Mouse (Mus musculus): Measurements from ENCODE around the gene Cfc1. TPM values are rescaled to one million over a fixed set of nuclear protein-coding genes. Genes with fewer than 3 reads are reported as not detected.
"Not testable (repeated sequence)": the region's sequence is repeated elsewhere in the genome, so short reads cannot be mapped to it uniquely, and the experiment has no call there.

Cfc1 gene
- not detected in 2 replicates for polyA plus RNA-seq (2016; fragmentation: Nextera tagmentation; extraction: Ambion mirVana)

- H3K4me3 ChIP-seq (replicated peaks) = peak within 1 kb of the TSS; percentile 26; the same call in 1 of the 2 replicates
- peaks cover 42% of the 10 kb centered on the region for H3K27me3 ChIP-seq
- not testable (repeated sequence) for H3K36me3 ChIP-seq; H3K4me1 ChIP-seq (replicated peaks); H3K9ac ChIP-seq (replicated peaks); H3K27ac ChIP-seq; H3K9me3 ChIP-seq; ATAC-seq (ENCODE audit: insufficient number of reproducible peaks, insufficient read depth, low FRiP score, low TSS enrichment, low read depth)
- 27% methylated on average over 7 of the region's 7 CpGs for WGBS
- H3K4me2 ChIP-seq = peak within 1 kb of the TSS; percentile 47
These were observed at the start of gene Cfc1 for GRCm38 (mm10) chr1:34535043-34535698. Gene Cfc1, plus strand, starts transcription at chr1:34535648.

GRCm38 (mm10) chr1:34487383-34487782 lies 48.1 kb upstream of the Cfc1 start:
- 80% methylated on average over 3 of the region's 3 CpGs for WGBS
- ATAC-seq (ENCODE audit: insufficient number of reproducible peaks, insufficient read depth, low FRiP score, low TSS enrichment, low read depth) = no peak
- Histone ChIP-seq H3K4me1 (replicated peaks) (peaks cover 5% of the 10 kb centered on the region; the same call in 1 of the 2 replicates), H3K4me3 (replicated peaks) (no peak overlapping the region), H3K27ac (no peak overlapping the region), H3K9ac (replicated peaks) (no peak overlapping the region), H3K4me2 (no peak overlapping the region), H3K27me3 (peaks cover 17% of the 10 kb centered on the region), H3K36me3 (no peaks in the 10 kb centered on the region), H3K9me3 (peaks cover 7% of the 10 kb centered on the region; the same call in 1 of the 2 replicates)

- H3K27me3 ChIP-seq = peaks cover 13% of the 10 kb centered on the region
- H3K9me3 ChIP-seq = peaks cover 7% of the 10 kb centered on the region; the same call in 1 of the 2 replicates
- peaks cover 5% of the 10 kb centered on the region; the same call in 1 of the 2 replicates for H3K4me1 ChIP-seq (replicated peaks)
- no peak overlapping the region for H3K27ac ChIP-seq
- 86% methylated on average over 6 of the region's 6 CpGs for WGBS
- no peak overlapping the region for H3K4me2 ChIP-seq
- no peak for ATAC-seq (ENCODE audit: insufficient number of reproducible peaks, insufficient read depth, low FRiP score, low TSS enrichment, low read depth)
- H3K9ac ChIP-seq (replicated peaks) = no peak overlapping the region
- H3K4me3 ChIP-seq (replicated peaks) = no peak overlapping the region
- no peaks in the 10 kb centered on the region for H3K36me3 ChIP-seq
These were observed 45.5 kb upstream of the Cfc1 start for GRCm38 (mm10) chr1:34489852-34490541.

- Histone ChIP-seq H3K36me3 (no peaks in the 10 kb centered on the region), H3K4me2 (no peak overlapping the region), H3K4me1 (replicated peaks) (no peaks in the 10 kb centered on the region), H3K9me3 (peaks cover 7% of the 10 kb centered on the region; the same call in 1 of the 2 replicates), H3K27me3 (no peaks in the 10 kb centered on the region), H3K27ac (no peak overlapping the region), H3K9ac (replicated peaks) (no peak overlapping the region), H3K4me3 (replicated peaks) (no peak overlapping the region)
- WGBS = 92% methylated on average over 4 of the region's 4 CpGs
- no peak for ATAC-seq (ENCODE audit: insufficient number of reproducible peaks, insufficient read depth, low FRiP score, low TSS enrichment, low read depth)
These were observed 44.0 kb upstream of the Cfc1 start for GRCm38 (mm10) chr1:34491480-34491879.

GRCm38 (mm10) chr1:34502991-34503390 lies 32.5 kb upstream of the Cfc1 start:
- Histone ChIP-seq H3K4me3 (replicated peaks) (no peak overlapping the region), H3K4me1 (replicated peaks) (no peaks in the 10 kb centered on the region), H3K9me3 (no peaks in the 10 kb centered on the region), H3K9ac (replicated peaks) (no peak overlapping the region), H3K36me3 (no peaks in the 10 kb centered on the region), H3K4me2 (no peak overlapping the region), H3K27me3 (no peaks in the 10 kb centered on the region), H3K27ac (no peak overlapping the region)
- no peak for ATAC-seq (ENCODE audit: insufficient number of reproducible peaks, insufficient read depth, low FRiP score, low TSS enrichment, low read depth)
- 59% methylated on average over 3 of the region's 3 CpGs for whole genome bisulfite sequencing

GRCm38 (mm10) chr1:34505307-34505706 lies 30.1 kb upstream of the Cfc1 start:
- Histone ChIP-seq H3K27me3 (no peaks in the 10 kb centered on the region), H3K36me3 (no peaks in the 10 kb centered on the region), H3K4me2 (no peak overlapping the region), H3K4me3 (replicated peaks) (no peak overlapping the region), H3K4me1 (replicated peaks) (peaks cover 3% of the 10 kb centered on the region; the same call in 1 of the 2 replicates), H3K9me3 (no peaks in the 10 kb centered on the region), H3K9ac (replicated peaks) (no peak overlapping the region), H3K27ac (no peak overlapping the region)
- ATAC-seq (ENCODE audit: insufficient number of reproducible peaks, insufficient read depth, low FRiP score, low TSS enrichment, low read depth) = no peak
- WGBS = 57% methylated on average over 7 of the region's 7 CpGs

GRCm38 (mm10) chr1:34505970-34506551 lies 29.4 kb upstream of the Cfc1 start:
- WGBS = 87% methylated on average over 4 of the region's 4 CpGs
- peaks cover 7% of the 10 kb centered on the region; the same call in 1 of the 2 replicates for H3K4me1 ChIP-seq (replicated peaks)
- H3K9ac ChIP-seq (replicated peaks) = no peak overlapping the region
- no peaks in the 10 kb centered on the region for H3K36me3 ChIP-seq
- no peak overlapping the region for H3K4me3 ChIP-seq (replicated peaks)
- no peak overlapping the region for H3K4me2 ChIP-seq
- no peaks in the 10 kb centered on the region for H3K9me3 ChIP-seq
- no peak overlapping the region for H3K27ac ChIP-seq
- ATAC-seq (ENCODE audit: insufficient number of reproducible peaks, insufficient read depth, low FRiP score, low TSS enrichment, low read depth) = no peak
- no peaks in the 10 kb centered on the region for H3K27me3 ChIP-seq

- no peaks in the 10 kb centered on the region for H3K27me3 ChIP-seq
- no peak overlapping the region for H3K9ac ChIP-seq (replicated peaks)
- H3K27ac ChIP-seq = no peak overlapping the region
- no peaks in the 10 kb centered on the region for H3K36me3 ChIP-seq
- H3K9me3 ChIP-seq = no peaks in the 10 kb centered on the region
- H3K4me1 ChIP-seq (replicated peaks) = peaks cover 7% of the 10 kb centered on the region; the same call in 1 of the 2 replicates
- WGBS = 88% methylated on average over 3 of the region's 3 CpGs
- H3K4me2 ChIP-seq = no peak overlapping the region
- H3K4me3 ChIP-seq (replicated peaks) = no peak overlapping the region
- ATAC-seq (ENCODE audit: insufficient number of reproducible peaks, insufficient read depth, low FRiP score, low TSS enrichment, low read depth) = no peak
These were observed 27.5 kb upstream of the Cfc1 start for GRCm38 (mm10) chr1:34507986-34508385.

- no peak overlapping the region; the same call in 1 of the 2 replicates for H3K4me3 ChIP-seq (replicated peaks)
- H3K27me3 ChIP-seq = no peaks in the 10 kb centered on the region
- peak overlapping the region; percentile 5; the same call in 1 of the 2 replicates for H3K27ac ChIP-seq
- H3K36me3 ChIP-seq = no peaks in the 10 kb centered on the region
- no peak for ATAC-seq (ENCODE audit: insufficient number of reproducible peaks, insufficient read depth, low FRiP score, low TSS enrichment, low read depth)
- H3K4me2 ChIP-seq = peak overlapping the region; percentile 46
- H3K4me1 ChIP-seq (replicated peaks) = peaks cover 7% of the 10 kb centered on the region; the same call in 1 of the 2 replicates
- WGBS = 7% methylated on average over 7 of the region's 7 CpGs
- H3K9me3 ChIP-seq = no peaks in the 10 kb centered on the region
- H3K9ac ChIP-seq (replicated peaks) = no peak overlapping the region
These were observed 24.9 kb upstream of the Cfc1 start for GRCm38 (mm10) chr1:34510575-34510981.

GRCm38 (mm10) chr1:34511027-34511426 lies 24.4 kb upstream of the Cfc1 start:
- H3K9ac ChIP-seq (replicated peaks) = no peak overlapping the region
- H3K4me3 ChIP-seq (replicated peaks) = no peak overlapping the region
- 1% methylated on average over 3 of the region's 3 CpGs for WGBS
- ATAC-seq (ENCODE audit: insufficient number of reproducible peaks, insufficient read depth, low FRiP score, low TSS enrichment, low read depth) = no peak
- no peaks in the 10 kb centered on the region for H3K27me3 ChIP-seq
- peak overlapping the region; percentile 46; the same call in 1 of the 2 replicates for H3K4me2 ChIP-seq
- H3K9me3 ChIP-seq = no peaks in the 10 kb centered on the region
- peaks cover 7% of the 10 kb centered on the region; the same call in 1 of the 2 replicates for H3K4me1 ChIP-seq (replicated peaks)
- no peak overlapping the region for H3K27ac ChIP-seq
- H3K36me3 ChIP-seq = no peaks in the 10 kb centered on the region

GRCm38 (mm10) chr1:34513068-34513467 lies 22.4 kb upstream of the Cfc1 start:
- Histone ChIP-seq H3K4me2 (no peak overlapping the region), H3K4me1 (replicated peaks) (peaks cover 7% of the 10 kb centered on the region; the same call in 1 of the 2 replicates), H3K9me3 (no peaks in the 10 kb centered on the region), H3K4me3 (replicated peaks) (no peak overlapping the region), H3K36me3 (no peaks in the 10 kb centered on the region), H3K27me3 (no peaks in the 10 kb centered on the region), H3K9ac (replicated peaks) (no peak overlapping the region), H3K27ac (no peak overlapping the region)
- 85% methylated on average over 4 of the region's 4 CpGs for WGBS
- ATAC-seq (ENCODE audit: insufficient number of reproducible peaks, insufficient read depth, low FRiP score, low TSS enrichment, low read depth) = no peak

All from limb, embryonic 12.5 days (tissue).